8 mouse cellular contexts compared by ENCODE assay signal in the genomic region with DNA sequence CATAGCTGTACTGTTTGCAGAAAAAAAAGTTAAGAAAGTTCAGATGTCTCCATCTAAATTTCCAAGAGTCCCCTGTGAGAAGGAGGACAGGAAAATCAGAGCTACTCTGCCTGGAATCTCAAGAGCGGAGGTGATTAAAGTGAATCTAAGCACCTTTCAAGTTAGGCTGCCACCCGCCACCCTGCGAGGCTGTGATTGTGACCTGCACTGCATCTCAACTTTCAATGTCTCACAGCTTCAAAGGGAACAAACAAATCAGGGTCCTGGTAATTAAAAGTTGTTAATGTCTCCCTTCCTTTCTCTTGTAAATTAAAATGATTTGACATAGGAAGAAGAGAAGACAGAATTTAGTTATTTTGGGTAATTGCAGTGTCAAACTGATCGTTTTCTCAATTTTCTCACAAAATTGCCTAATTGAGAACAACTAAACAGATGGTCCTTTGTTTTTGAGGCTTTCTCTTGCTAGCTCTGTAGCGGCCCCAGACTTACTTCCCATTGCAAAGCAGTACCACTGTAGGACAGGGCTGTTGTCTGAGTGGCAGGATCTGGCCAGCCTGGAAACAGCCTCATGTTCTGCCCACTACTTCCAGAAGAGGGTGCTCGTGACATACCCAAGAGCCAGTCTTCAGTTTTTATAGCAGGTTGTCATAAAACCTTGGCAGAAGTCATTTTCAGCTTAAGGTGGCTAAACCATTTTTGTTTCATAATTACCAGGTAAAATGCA.
A peak's percentile ranks its signal among the peaks of the same experiment; 100 is the strongest.
DNase-seq lines count a peak whose midpoint lies in the region; ATAC-seq and TF ChIP-seq lines count a peak whose summit lies in the region.

No protein-coding gene starts in this region.

- H3K9me3 ChIP-seq in intestine, postnatal 0 days (ENCODE audit: control insufficient read depth) = no peaks in the 10 kb centered on the region
- H3K9me3 ChIP-seq in midbrain, embryonic 16.5 days (replicated peaks; ENCODE audit: control insufficient read depth, low read length, poor library complexity, severe bottlenecking) = no peaks in the 10 kb centered on the region

- H3K4me2 ChIP-seq in intestine, postnatal 0 days (replicated peaks; ENCODE audit: low read depth) = no peak overlapping the region
- no peak overlapping the region for H3K4me2 ChIP-seq in midbrain, embryonic 16.5 days (ENCODE audit: low read length)

- peak; percentile 65 for TF ChIP-seq CTCF in heart, adult 2 months (IDR thresholded peaks at IDR 0.05)
- TF ChIP-seq CTCF in intestine, postnatal 0 days (IDR thresholded peaks at IDR 0.05; ENCODE audit: low read depth) = peak; percentile 93

- no peak for TF ChIP-seq EP300 in heart, adult 2 months (IDR thresholded peaks at IDR 0.05; ENCODE audit: insufficient read depth, low read depth, low read length)

- peak; percentile 3 to 17 for DNase-seq in heart, adult 2 months
- no peak for DNase-seq in heart, postnatal 25 days (ENCODE audit: low spot score)
- DNase-seq in adrenal gland, postnatal 36 days = peak; percentile 61 to 69
- DNase-seq in fibroblast of lung, adult 2 months (ENCODE audit: low read depth) = peak; percentile 1
- peak; percentile 78 to 79 for DNase-seq in left cerebral cortex, postnatal 14 days (ENCODE audit: low spot score in 2 of 2)
- peak; percentile 74 for DNase-seq in splenic B cell, adult 2 months (ENCODE audit: low read depth, low spot score)

- ATAC-seq in intestine, postnatal 0 days = 0 out of 2 replicates have a peak, but pooled peaks have one; percentile 41
- peak; percentile 97 for ATAC-seq in midbrain, embryonic 16.5 days

- no peak for TF ChIP-seq POLR2A in heart, adult 2 months (IDR thresholded peaks at IDR 0.05; ENCODE audit: insufficient read depth, low read depth, low read length)

- WGBS in heart, adult 2 months = 39% methylated on average over 6 of the region's 6 CpGs
- 47% methylated on average over 6 of the region's 6 CpGs for WGBS in intestine, postnatal 0 days
- 37% methylated on average over 6 of the region's 6 CpGs for WGBS in midbrain, embryonic 16.5 days

- H3K36me3 ChIP-seq in heart, adult 2 months (ENCODE audit: control insufficient read depth, insufficient read depth, low read length) = no peaks in the 10 kb centered on the region
- H3K36me3 ChIP-seq in intestine, postnatal 0 days (ENCODE audit: control insufficient read depth, insufficient read depth) = no peaks in the 10 kb centered on the region
- H3K36me3 ChIP-seq in midbrain, embryonic 16.5 days (ENCODE audit: control insufficient read depth, insufficient read depth, low read length) = no peaks in the 10 kb centered on the region
- H3K36me3 ChIP-seq in splenic B cell, adult 2 months (ENCODE audit: control insufficient read depth, insufficient read depth, low read length, poor library complexity, severe bottlenecking) = no peaks in the 10 kb centered on the region

- intact Hi-C loops in heart, adult 2 months (cut with DNase I) = no loop called here
- intact Hi-C loops in heart, postnatal 25 days (cut with DNase I) = loop anchor here (5.0 kb wide), 1 partner anchor 1951 kb away; no protein-coding TSS in a partner anchor
- intact Hi-C loops in left cerebral cortex, postnatal 14 days (cut with DNase I) = loop anchor here (5.0 kb wide), 1 partner anchor 1946 kb away; no protein-coding TSS in a partner anchor

- H3K4me1 ChIP-seq in heart, adult 2 months (ENCODE audit: control insufficient read depth, insufficient read depth, low read length) = no peaks in the 10 kb centered on the region
- no peaks in the 10 kb centered on the region for H3K4me1 ChIP-seq in intestine, postnatal 0 days (replicated peaks; ENCODE audit: control insufficient read depth, insufficient read depth, low read length)
- 0 out of 2 replicates have a peak, but pooled peaks cover 4% of the 10 kb centered on the region for H3K4me1 ChIP-seq in midbrain, embryonic 16.5 days (ENCODE audit: control insufficient read depth, insufficient read depth, low read length)

- H3K9ac ChIP-seq in heart, adult 2 months (ENCODE audit: low read depth, low read length) = no peak overlapping the region
- no peak overlapping the region for H3K9ac ChIP-seq in intestine, postnatal 0 days (ENCODE audit: low read depth, low read length)
- no peak overlapping the region for H3K9ac ChIP-seq in midbrain, embryonic 16.5 days (ENCODE audit: low read depth, low read length)

- H3K27me3 ChIP-seq in heart, adult 2 months (ENCODE audit: control insufficient read depth, insufficient read depth, low read length) = no peaks in the 10 kb centered on the region
- no peaks in the 10 kb centered on the region for H3K27me3 ChIP-seq in intestine, postnatal 0 days (replicated peaks; ENCODE audit: control insufficient read depth, insufficient read depth, low read length)
- H3K27me3 ChIP-seq in midbrain, embryonic 16.5 days (ENCODE audit: control insufficient read depth, insufficient read depth, low read depth, low read length) = no peaks in the 10 kb centered on the region
- H3K27me3 ChIP-seq in splenic B cell, adult 2 months (ENCODE audit: control insufficient read depth, insufficient read depth, low read length, poor library complexity, severe bottlenecking) = no peaks in the 10 kb centered on the region

- H3K4me3 ChIP-seq in heart, adult 2 months = no peak overlapping the region
- no peak overlapping the region for H3K4me3 ChIP-seq in intestine, postnatal 0 days (ENCODE audit: low read depth, low read length)
- no peak overlapping the region for H3K4me3 ChIP-seq in midbrain, embryonic 16.5 days (ENCODE audit: low read depth, low read length)

- H3K27ac ChIP-seq in heart, adult 2 months = no peak overlapping the region
- no peak overlapping the region for H3K27ac ChIP-seq in intestine, postnatal 0 days (ENCODE audit: low read depth, low read length)
- no peak overlapping the region for H3K27ac ChIP-seq in midbrain, embryonic 16.5 days (ENCODE audit: low read length)

- no peaks in the 10 kb centered on the region for H3K79me2 ChIP-seq in heart, adult 2 months (replicated peaks; ENCODE audit: control insufficient read depth, insufficient read depth, low read length)
